Mouse (Mus musculus) embryonic fibroblast, embryonic 13.5 days (primary cell): Measurements from ENCODE around the gene Akt1. TPM values are rescaled to one million over a fixed set of nuclear protein-coding genes. Genes with fewer than 3 reads are reported as not detected.

Source experiments
- H3K27ac ChIP-seq: 2 replicates; pipeline ENCODE4 v1.5.1; 2012; ENCODE audit warnings: low read length, control low read depth, inconsistent platforms; ENCODE audit not compliant: insufficient read depth
- H3K4me1 ChIP-seq: 2 replicates; pipeline ENCODE4 v1.6.1; 2011; ENCODE audit warnings: low read length; ENCODE audit not compliant: control insufficient read depth, insufficient read depth
- H3K4me3 ChIP-seq: 2 replicates; pipeline ENCODE4 v1.5.1; 2011; ENCODE audit warnings: mild to moderate bottlenecking, control low read depth, low read length; ENCODE audit not compliant: insufficient read depth
- CTCF ChIP-seq: IDR thresholded peaks from 2 replicates; pipeline ENCODE4 v1.5.1; 2011; ENCODE audit warnings: mild to moderate bottlenecking, control low read depth, low read length, moderate library complexity, borderline replicate concordance; ENCODE audit not compliant: insufficient read depth
- POLR2A ChIP-seq: IDR thresholded peaks from 2 replicates; pipeline ENCODE4 v1.6.1; 2011; ENCODE audit warnings: low read depth, mild to moderate bottlenecking, control low read depth, low read length, moderate library complexity
- polyA plus RNA-seq: library from polyadenylated mRNA; stranded (reverse); fragments of >200 nt; gene quantifications from 2 replicates; pipeline ENCODE4 v1.2.4, GENCODE M21; 2011; ENCODE audit warnings: low read depth; ENCODE audit not compliant: missing spikeins, insufficient read length

Akt1 gene
- polyA plus RNA-seq, 1 experiment, result 227 TPM

DNA sequence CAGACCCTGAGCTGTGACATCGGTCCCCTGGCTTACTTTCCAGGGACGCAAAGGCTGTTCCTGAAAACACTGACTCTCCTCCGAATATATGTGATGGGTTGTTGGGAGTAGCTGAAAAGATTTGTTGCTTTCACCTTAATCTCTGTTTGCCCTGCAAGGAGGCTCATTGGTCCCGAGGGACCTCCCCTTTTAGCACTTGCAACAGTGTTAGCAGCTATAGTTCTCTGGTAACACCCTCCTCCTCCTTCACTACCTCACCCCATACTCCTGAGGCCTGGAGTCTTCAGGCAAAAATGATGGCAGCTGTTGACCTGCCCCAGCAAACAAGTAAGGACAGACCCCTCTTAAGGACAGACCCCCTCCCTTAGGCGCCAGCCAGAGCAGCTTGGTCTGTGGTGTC is 44.3 kb upstream of the Akt1 start:
- TF ChIP-seq CTCF (no peak), POLR2A (no peak)

DNA sequence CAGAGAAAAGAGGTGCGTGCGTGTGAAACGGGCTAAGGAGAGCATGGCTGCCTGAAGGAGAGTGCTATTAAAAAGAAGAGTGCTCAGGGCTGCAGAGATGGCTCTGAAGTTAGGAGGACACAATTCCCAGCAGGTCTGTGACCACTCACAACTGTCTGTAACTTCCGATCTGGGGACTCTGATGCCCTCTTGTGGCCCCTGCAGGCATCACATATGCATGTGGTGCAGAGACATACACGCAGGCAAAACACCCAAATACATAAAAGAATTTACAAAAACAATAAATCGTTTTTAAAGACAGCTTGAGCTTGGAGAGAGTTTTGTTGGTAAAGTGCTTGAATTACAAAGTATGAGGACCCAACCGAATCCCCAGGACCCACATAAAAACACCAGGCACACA is 42.5 kb upstream of the Akt1 start:
- Histone ChIP-seq H3K27ac (no peak overlapping the region), H3K4me3 (no peak overlapping the region)
- TF ChIP-seq CTCF (peak; percentile 49; the same call in 1 of the 2 replicates), POLR2A (no peak)

More for the DNA sequence above, 44.3 kb upstream of the Akt1 start:
- H3K4me1 ChIP-seq, result no peaks in the 10 kb centered on the region; the same call in 1 of the 2 replicates
- H3K27ac ChIP-seq, result no peak overlapping the region
- no peak overlapping the region for H3K4me3 ChIP-seq

DNA sequence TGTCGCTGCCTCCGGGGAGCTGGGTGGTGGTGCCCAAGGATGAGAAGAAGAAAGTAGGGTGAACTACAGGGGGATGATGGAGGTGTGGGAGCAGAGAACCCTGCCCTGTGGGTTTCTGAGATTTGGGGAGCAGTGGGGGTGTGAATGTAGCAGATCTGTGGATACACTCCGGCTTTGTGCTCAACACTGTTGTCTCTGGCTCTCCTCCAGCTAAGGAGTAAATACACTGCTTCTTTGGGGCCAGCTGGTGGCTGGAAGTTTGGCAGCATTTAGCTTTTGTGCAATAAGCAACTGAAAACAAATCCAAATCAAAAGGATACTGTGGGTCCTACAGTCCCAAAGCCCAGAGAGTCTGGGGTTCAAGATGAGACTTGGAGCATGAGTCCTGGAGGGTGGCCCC is 39.3 kb upstream of the Akt1 start:
- Histone ChIP-seq H3K4me3 (no peak overlapping the region), H3K27ac (no peak overlapping the region), H3K4me1 (no peaks in the 10 kb centered on the region)
- TF ChIP-seq POLR2A (no peak), CTCF (no peak)

More for the DNA sequence above, 42.5 kb upstream of the Akt1 start:
- no peaks in the 10 kb centered on the region for H3K4me1 ChIP-seq

DNA sequence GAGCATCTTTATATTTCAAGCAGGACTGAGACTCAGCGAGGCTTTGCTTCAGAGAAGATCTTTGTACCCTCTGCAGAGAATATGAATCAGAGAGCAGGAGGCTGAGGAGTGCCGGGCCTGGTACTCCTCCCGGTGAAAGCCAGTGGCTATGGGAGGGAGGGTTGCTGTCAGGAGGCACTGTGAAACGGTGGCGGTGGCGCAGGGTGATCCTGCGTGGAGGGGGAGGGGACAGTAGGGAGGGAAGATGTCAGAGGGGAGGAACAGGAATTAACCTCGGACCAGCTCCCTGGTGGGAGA is 32.8 kb upstream of the Akt1 start:
- TF ChIP-seq POLR2A, result no peak
- no peak for TF ChIP-seq CTCF
- H3K4me1 ChIP-seq, result peaks cover under 1% of the 10 kb centered on the region; the same call in 1 of the 2 replicates
- H3K4me3 ChIP-seq, result no peak overlapping the region
- H3K27ac ChIP-seq, result no peak overlapping the region

DNA sequence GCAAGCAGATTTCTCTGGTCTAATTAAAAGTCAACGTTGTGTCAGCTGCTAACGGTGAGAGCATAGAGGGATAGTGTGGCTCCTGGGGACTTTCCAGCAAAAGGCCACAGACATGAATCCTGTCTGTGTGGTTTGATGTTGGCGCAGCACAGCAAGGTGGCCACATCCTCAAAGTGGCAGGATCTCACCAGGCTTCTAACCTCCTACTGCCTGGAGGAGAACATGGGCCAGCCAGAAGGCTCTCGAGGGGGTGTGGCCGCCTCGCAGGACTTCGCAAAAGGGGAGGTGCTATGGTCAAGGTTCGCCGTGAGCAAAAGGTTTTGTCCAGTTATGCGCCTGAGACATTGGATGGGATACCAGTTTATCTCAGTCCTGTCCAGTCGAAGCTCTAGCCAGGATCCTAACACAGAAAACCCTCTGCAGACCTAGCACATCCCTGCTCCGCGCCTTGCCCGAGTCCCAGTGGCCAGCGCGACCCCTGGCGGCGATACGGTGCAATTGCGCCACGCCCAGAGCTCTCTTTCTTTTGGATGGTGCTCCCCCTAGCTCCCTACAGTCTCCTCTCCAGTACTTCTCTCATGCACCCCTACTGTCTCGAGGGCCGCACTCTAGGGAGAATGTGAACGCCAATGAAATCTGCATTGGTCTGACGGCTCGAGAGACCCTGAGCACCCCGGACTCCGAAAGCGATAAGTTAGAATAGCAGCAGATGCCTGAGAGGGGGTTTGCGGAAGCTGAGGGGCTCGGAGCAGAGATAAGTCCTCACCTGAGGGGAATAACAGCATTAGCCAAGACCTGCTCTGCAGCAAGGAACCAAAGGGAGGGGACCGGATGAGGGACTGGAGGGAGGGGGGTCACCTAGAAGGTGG is 32.3 kb upstream of the Akt1 start:
- H3K4me3 ChIP-seq, result no peak overlapping the region; the same call in 1 of the 2 replicates
- no peak overlapping the region for H3K27ac ChIP-seq
- H3K4me1 ChIP-seq, result peaks cover 5% of the 10 kb centered on the region
- TF ChIP-seq CTCF (peak; percentile 99), POLR2A (no peak)

DNA sequence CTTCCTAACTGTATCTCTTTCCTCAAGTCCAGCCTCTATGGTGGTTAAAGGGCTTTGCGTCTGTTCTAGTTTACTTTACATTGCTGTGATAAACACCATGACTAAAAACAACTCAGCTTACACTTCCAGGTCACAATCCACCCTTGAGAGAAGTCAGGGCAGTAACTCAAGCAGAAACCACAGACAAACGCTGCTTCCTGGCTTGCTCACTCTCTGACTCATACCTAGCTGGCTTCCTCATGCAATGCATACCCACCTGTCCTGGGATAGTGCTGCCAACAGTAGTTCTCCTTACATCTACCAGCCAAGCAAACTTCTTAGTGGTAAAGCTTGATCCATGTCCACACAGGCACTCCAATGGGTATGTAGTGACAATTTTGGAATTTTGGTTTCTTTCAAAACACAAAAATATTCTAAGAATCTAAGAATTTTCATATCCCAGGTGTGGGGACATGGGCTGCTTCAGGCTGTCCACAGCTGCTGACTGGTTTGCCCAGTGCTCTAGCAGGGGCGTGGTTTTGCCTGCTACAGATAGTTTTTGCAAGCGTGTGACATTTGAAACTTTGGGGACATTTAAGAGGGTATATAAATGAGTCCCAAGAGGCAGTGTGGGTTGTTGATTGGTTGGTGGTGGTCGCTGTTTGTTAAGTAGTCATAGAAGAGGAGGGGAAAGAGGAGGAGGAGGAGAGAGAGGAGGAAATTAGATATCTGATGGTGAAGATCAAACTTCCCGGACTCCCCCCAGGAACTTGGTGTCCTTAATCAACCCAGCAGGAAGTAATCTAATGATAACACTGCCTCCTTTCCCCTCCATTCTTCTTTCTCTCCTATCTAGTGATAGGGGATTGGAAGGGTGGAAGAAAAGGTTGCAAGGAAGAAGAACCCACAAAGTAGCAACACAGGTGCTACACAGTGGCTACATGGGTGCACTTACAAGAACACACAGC is 28.0 kb upstream of the Akt1 start:
- TF ChIP-seq CTCF (no peak), POLR2A (no peak)
- Histone ChIP-seq H3K4me1 (peaks cover 7% of the 10 kb centered on the region), H3K27ac (no peak overlapping the region), H3K4me3 (no peak overlapping the region)

DNA sequence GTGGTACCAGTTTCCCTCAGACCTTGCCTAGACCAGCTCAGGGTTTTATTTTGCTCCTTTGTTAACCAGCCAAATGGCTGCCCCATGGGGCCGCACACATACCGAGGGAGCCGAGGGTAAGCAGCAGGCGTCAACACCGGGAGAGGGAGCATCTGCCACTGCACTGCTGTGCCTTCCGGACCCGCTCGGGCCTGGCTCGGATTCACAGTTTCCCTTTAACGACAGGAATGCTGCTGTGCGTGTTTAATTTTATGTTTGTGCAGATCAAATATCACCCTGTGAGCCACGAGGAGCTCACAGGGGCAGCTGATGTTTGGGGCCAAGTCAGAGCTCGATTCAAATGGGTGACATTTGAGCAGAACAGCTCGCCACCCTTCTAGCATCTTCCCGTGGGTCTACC is 25.8 kb upstream of the Akt1 start:
- H3K4me1 ChIP-seq, result peaks cover 7% of the 10 kb centered on the region
- H3K4me3 ChIP-seq, result no peak overlapping the region
- H3K27ac ChIP-seq, result no peak overlapping the region
- TF ChIP-seq POLR2A (no peak), CTCF (no peak)

DNA sequence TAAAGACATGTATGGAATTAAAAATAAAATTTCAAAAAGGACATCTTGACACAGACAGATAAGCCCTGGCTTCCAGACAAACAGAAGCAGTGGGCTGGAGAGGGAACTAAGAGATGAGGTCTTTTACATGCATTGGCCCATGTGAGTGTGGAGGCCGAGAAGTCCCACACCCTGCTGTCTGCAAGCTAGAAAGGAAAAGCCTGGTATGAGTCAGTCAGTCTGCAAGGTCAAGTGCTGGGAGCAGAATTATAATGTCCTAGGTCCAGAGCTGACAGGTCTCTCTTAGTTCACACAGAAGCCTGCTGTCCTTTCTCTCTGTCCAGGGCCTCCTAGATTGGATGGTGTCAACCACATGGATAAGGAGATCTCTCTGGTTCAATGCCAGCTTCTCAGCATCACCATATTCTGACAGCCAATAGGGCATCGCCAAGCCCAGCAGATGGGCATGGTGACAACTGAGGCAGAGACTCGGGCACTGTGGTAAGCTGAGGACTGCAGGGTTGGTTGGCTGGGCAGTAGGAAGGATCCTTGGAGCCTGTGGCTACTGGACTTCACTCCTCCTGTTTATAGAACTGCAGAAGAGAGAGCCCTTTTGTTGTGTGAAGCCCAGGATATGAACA is 22.2 kb upstream of the Akt1 start:
- Histone ChIP-seq H3K4me1 (peaks cover 2% of the 10 kb centered on the region; the same call in 1 of the 2 replicates), H3K27ac (no peak overlapping the region), H3K4me3 (no peak overlapping the region)
- TF ChIP-seq CTCF (no peak), POLR2A (no peak)

DNA sequence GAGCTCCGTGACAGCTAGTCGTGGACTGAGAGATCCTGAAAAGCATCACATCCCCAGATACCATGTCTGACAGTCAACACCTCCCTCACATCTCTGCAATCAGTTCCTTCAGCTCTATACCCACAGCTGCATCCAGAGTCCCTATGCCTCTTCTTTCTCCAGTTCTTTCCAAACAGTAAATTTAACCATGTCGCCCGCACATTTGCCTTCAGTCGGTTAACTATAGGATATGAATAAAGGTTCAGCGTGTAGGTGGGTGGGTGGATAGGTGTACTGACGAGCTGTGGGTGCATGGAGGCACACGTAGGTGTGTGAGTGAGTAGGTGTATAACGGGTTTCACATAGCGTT is 19.4 kb upstream of the Akt1 start:
- Histone ChIP-seq H3K4me3 (no peak overlapping the region), H3K27ac (no peak overlapping the region), H3K4me1 (no peaks in the 10 kb centered on the region)
- TF ChIP-seq POLR2A (no peak), CTCF (no peak)
